14 mouse cellular contexts compared by ENCODE assay signal in the genomic region with DNA sequence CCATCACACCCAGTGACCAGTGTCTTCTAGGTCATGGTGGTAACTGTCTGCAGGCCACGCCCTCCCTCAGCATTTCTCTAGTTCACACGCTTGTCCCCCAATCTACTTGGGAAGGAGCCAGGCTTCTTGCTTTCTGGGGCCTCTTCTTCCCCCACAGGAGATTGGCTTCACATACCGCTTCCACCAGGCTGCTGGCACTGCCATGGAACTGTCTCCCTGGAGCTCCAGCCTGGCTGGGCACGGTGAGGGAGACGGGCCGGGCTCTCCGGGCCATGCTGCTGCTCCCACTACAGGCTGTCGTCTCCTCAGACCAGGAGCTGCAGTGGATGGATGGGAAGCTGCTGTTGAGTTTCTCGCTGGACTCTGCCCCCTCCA. TPM values are rescaled to one million over a fixed set of nuclear protein-coding genes. Genes with fewer than 3 reads are reported as not detected.
DNase-seq lines count a peak whose midpoint lies in the region; ATAC-seq and TF ChIP-seq lines count a peak whose summit lies in the region.
"Had no signal": no experiment of that assay in that cellular context is flagged by ENCODE, and none has a peak within 500 bp of the region (broad histone marks: within the 10 kb centered on the region; RNA-seq: fewer than 3 reads in every experiment).

No protein-coding gene starts in this region.

- no peaks in the 10 kb centered on the region for H3K36me3 ChIP-seq in forebrain, embryonic 14.5 days (ENCODE audit: control insufficient read depth, insufficient read depth, low read length)
- peaks cover 42% of the 10 kb centered on the region for H3K36me3 ChIP-seq in forebrain, postnatal 0 days (ENCODE audit: insufficient read depth)
- peaks cover 17% of the 10 kb centered on the region for H3K36me3 ChIP-seq in hindbrain, embryonic 15.5 days
- H3K36me3 ChIP-seq in hindbrain, embryonic 12.5 days: no peaks in the 10 kb centered on the region
- H3K36me3 ChIP-seq: liver, embryonic 13.5 days; stomach, embryonic 15.5 days had no signal

- no peak overlapping the region for H3K9ac ChIP-seq in forebrain, embryonic 14.5 days (ENCODE audit: low read length)
- H3K9ac ChIP-seq in forebrain, postnatal 0 days: no peak overlapping the region
- H3K9ac ChIP-seq in hindbrain, embryonic 15.5 days: no peak overlapping the region
- no peak overlapping the region for H3K9ac ChIP-seq in hindbrain, embryonic 12.5 days
- H3K9ac ChIP-seq: liver, embryonic 13.5 days; stomach, embryonic 15.5 days had no signal

- no peak for TF ChIP-seq CTCF in forebrain, postnatal 0 days (IDR thresholded peaks at IDR 0.05; ENCODE audit: low read depth)

- H3K4me1 ChIP-seq in forebrain, embryonic 14.5 days (ENCODE audit: control insufficient read depth, insufficient read depth, low read length): peaks cover 18% of the 10 kb centered on the region
- H3K4me1 ChIP-seq in forebrain, postnatal 0 days (ENCODE audit: insufficient read depth): 0 out of 2 replicates have a peak, but pooled peaks cover 5% of the 10 kb centered on the region
- peaks cover 13% of the 10 kb centered on the region for H3K4me1 ChIP-seq in hindbrain, embryonic 15.5 days (replicated peaks)
- peaks cover 14% of the 10 kb centered on the region for H3K4me1 ChIP-seq in hindbrain, embryonic 12.5 days

- no peak overlapping the region for H3K27ac ChIP-seq in forebrain, embryonic 14.5 days (ENCODE audit: low read depth, low read length)
- no peak overlapping the region for H3K27ac ChIP-seq in forebrain, postnatal 0 days (ENCODE audit: low read depth, low read length)
- H3K27ac ChIP-seq in hindbrain, embryonic 15.5 days (replicated peaks): no peak overlapping the region
- H3K27ac ChIP-seq in hindbrain, embryonic 12.5 days: no peak overlapping the region
- H3K27ac ChIP-seq: kidney, postnatal 0 days; liver, embryonic 13.5 days; stomach, embryonic 15.5 days had no signal

- WGBS in forebrain, embryonic 14.5 days: 63% methylated on average over 9 of the region's 9 CpGs
- WGBS in forebrain, postnatal 0 days: 56% methylated on average over 9 of the region's 9 CpGs
- WGBS in hindbrain, embryonic 15.5 days: 50% methylated on average over 9 of the region's 9 CpGs
- WGBS in hindbrain, embryonic 12.5 days: 66% methylated on average over 9 of the region's 9 CpGs

- no peaks in the 10 kb centered on the region; the same call in 1 of the 2 replicates for H3K27me3 ChIP-seq in forebrain, embryonic 14.5 days (replicated peaks; ENCODE audit: control insufficient read depth, insufficient read depth, low read length)
- H3K27me3 ChIP-seq in forebrain, postnatal 0 days (ENCODE audit: insufficient read depth, low read length): peaks cover 6% of the 10 kb centered on the region; the same call in 1 of the 2 replicates
- H3K27me3 ChIP-seq in hindbrain, embryonic 15.5 days: peaks cover 9% of the 10 kb centered on the region
- H3K27me3 ChIP-seq in hindbrain, embryonic 12.5 days: peaks cover 23% of the 10 kb centered on the region; the same call in 1 of the 2 replicates
- H3K27me3 ChIP-seq: stomach, embryonic 15.5 days had no signal

- H3K9me3 ChIP-seq in forebrain, embryonic 14.5 days (replicated peaks; ENCODE audit: control insufficient read depth, low read length): no peaks in the 10 kb centered on the region
- H3K9me3 ChIP-seq in forebrain, postnatal 0 days (ENCODE audit: low read length): no peaks in the 10 kb centered on the region
- no peaks in the 10 kb centered on the region for H3K9me3 ChIP-seq in hindbrain, embryonic 15.5 days
- no peaks in the 10 kb centered on the region for H3K9me3 ChIP-seq in hindbrain, embryonic 12.5 days (replicated peaks)
- H3K9me3 ChIP-seq: liver, embryonic 13.5 days; stomach, embryonic 15.5 days had no signal

- no peak for ATAC-seq in forebrain, embryonic 14.5 days
- no peak for ATAC-seq in forebrain, postnatal 0 days
- ATAC-seq in hindbrain, embryonic 15.5 days (ENCODE audit: low FRiP score, low read depth): peak; percentile 50; the same call in 1 of the 2 replicates
- no peak for ATAC-seq in hindbrain, embryonic 12.5 days (ENCODE audit: low FRiP score)

- no peak overlapping the region for H3K4me2 ChIP-seq in forebrain, embryonic 14.5 days (ENCODE audit: low read length)
- no peak overlapping the region for H3K4me2 ChIP-seq in forebrain, postnatal 0 days (ENCODE audit: low read depth)
- no peak overlapping the region for H3K4me2 ChIP-seq in hindbrain, embryonic 15.5 days
- no peak overlapping the region for H3K4me2 ChIP-seq in hindbrain, embryonic 12.5 days (replicated peaks)
- H3K4me2 ChIP-seq: liver, embryonic 13.5 days; midbrain, embryonic 11.5 days; stomach, embryonic 15.5 days had no signal

- peak; percentile 13 for DNase-seq in forebrain, embryonic 14.5 days (ENCODE audit: low spot score)
- DNase-seq in forebrain, postnatal 0 days: no peak
- peak; percentile 25 for DNase-seq in cerebellum, adult 11 months
- peak; percentile 27 to 33 for DNase-seq in cerebellum, postnatal 36 days
- DNase-seq in c-Kit-positive CD71-positive TER-119-positive erythroid progenitor cells, embryonic 14.5 days (ENCODE audit: low spot score): no peak
- DNase-seq in thymus, adult 18-20 months: no peak
- DNase-seq: heart, adult 18-20 months; liver, embryonic 13.5 days; thymus, postnatal 14 days had no signal

- no peak overlapping the region for H3K4me3 ChIP-seq in forebrain, embryonic 14.5 days (ENCODE audit: low read depth, low read length)
- H3K4me3 ChIP-seq in forebrain, postnatal 0 days (ENCODE audit: low read depth, low read length): no peak overlapping the region
- no peak overlapping the region for H3K4me3 ChIP-seq in hindbrain, embryonic 15.5 days
- no peak overlapping the region for H3K4me3 ChIP-seq in hindbrain, embryonic 12.5 days
- H3K4me3 ChIP-seq: liver, embryonic 13.5 days; stomach, embryonic 15.5 days had no signal

RNA-seq across cellular contexts. Expression of a gene that starts 33.6 kb away (rescaled TPM):
- polyA plus RNA-seq in forebrain, embryonic 14.5 days (2014; fragmentation: Nextera tagmentation; extraction: Ambion mirVana): 12.9 and 17.3 TPM in 2 replicates
- total RNA-seq in forebrain, postnatal 0 days (2014; rRNA removed): 7.0 and 12.4 TPM in 2 replicates
- 6.6 and 10.9 TPM in 2 replicates for polyA plus RNA-seq in forebrain, postnatal 0 days (2015; fragmentation: Nextera tagmentation; extraction: Ambion mirVana)
- polyA plus RNA-seq in hindbrain, embryonic 15.5 days (2015; fragmentation: Nextera tagmentation; extraction: Ambion mirVana): 14.5 and 19.1 TPM in 2 replicates
- 17.3 and 18.4 TPM in 2 replicates for polyA plus RNA-seq in hindbrain, embryonic 12.5 days (2016; fragmentation: Nextera tagmentation; extraction: Ambion mirVana)

Comparison
In these comparisons a context has a peak if more than half of its experiments do, and no peak if none do; other contexts are left out.
1. DNase-seq: peak in forebrain, embryonic 14.5 days (single experiment), cerebellum, adult 11 months (single experiment) and cerebellum, postnatal 36 days (2 of 2); none in forebrain, postnatal 0 days (single experiment), c-Kit-positive CD71-positive TER-119-positive erythroid progenitor cells, embryonic 14.5 days (single experiment) and thymus, adult 18-20 months (0 of 2).